Mouse (Mus musculus) myocyte (in vitro differentiated cells): Measurements from ENCODE around the gene Actn4. TPM values are rescaled to one million over a fixed set of nuclear protein-coding genes. Genes with fewer than 3 reads are reported as not detected.
A peak's percentile ranks its signal among the peaks of the same experiment; 100 is the strongest.

ENCODE experiments used
- H3K27me3 ChIP-seq: one replicate; pipeline ENCODE4 v1.6.1; 2011; ENCODE audit not compliant: control insufficient read depth, insufficient read depth, insufficient read length
- H3K36me3 ChIP-seq: one replicate; pipeline ENCODE4 v1.6.1; 2011; ENCODE audit not compliant: control insufficient read depth, insufficient read depth
- H3K4me2 ChIP-seq: one replicate; pipeline ENCODE4 v1.6.1; 2011; ENCODE audit warnings: low read depth, control low read depth
- H3K4me3 ChIP-seq: one replicate; pipeline ENCODE4 v1.5.1; 2011; ENCODE audit warnings: mild to moderate bottlenecking, control low read depth, moderate library complexity
- H3K79me2 ChIP-seq: one replicate; pipeline ENCODE4 v1.6.1; 2011; ENCODE audit not compliant: control insufficient read depth, insufficient read depth
- H3ac ChIP-seq: one replicate; pipeline ENCODE4 v1.6.1; 2011; ENCODE audit not compliant: control insufficient read depth, insufficient read length
- CEBPB ChIP-seq: IDR thresholded peaks from 2 replicates; pipeline ENCODE4 v1.6.1; 2011; ENCODE audit warnings: mild to moderate bottlenecking, moderate library complexity; ENCODE audit not compliant: poor library complexity, insufficient read depth, severe bottlenecking
- E2F4 ChIP-seq: IDR thresholded peaks from one replicate; pipeline ENCODE4 v1.6.1; 2011; ENCODE audit warnings: mild to moderate bottlenecking, control low read depth, moderate library complexity; ENCODE audit not compliant: insufficient read depth
- MAX ChIP-seq: IDR thresholded peaks from one replicate; pipeline ENCODE4 v1.6.1; 2011; ENCODE audit warnings: low read depth, mild to moderate bottlenecking, control low read depth
- MYOD1 ChIP-seq, 3 experiments: IDR thresholded peaks; one replicate each; pipeline ENCODE4 v1.6.1; 2011; ENCODE audit warnings: control low read depth in 2 of 3, low read depth in 2 of 3, mild to moderate bottlenecking in 2 of 3, moderate library complexity in 1 of 3; ENCODE audit not compliant: insufficient read length in 2 of 3, control insufficient read depth in 1 of 3
- MYOG ChIP-seq, 3 experiments: IDR thresholded peaks; one replicate each; pipeline ENCODE4 v1.6.1; 2011; ENCODE audit warnings: control low read depth in 2 of 3, low read depth in 2 of 3, mild to moderate bottlenecking in 2 of 3; ENCODE audit not compliant: insufficient read length in 2 of 3, control insufficient read depth in 1 of 3, insufficient read depth in 1 of 3
- POLR2A ChIP-seq: IDR thresholded peaks from one replicate; pipeline ENCODE4 v1.6.1; 2011; ENCODE audit warnings: low read depth, mild to moderate bottlenecking, control low read depth, moderate library complexity; ENCODE audit not compliant: insufficient read length
- POLR2AphosphoS2 ChIP-seq: IDR thresholded peaks from one replicate; pipeline ENCODE4 v1.6.1; 2011; ENCODE audit warnings: low read depth, control low read depth; ENCODE audit not compliant: insufficient read length
- REST ChIP-seq: IDR thresholded peaks from one replicate; pipeline ENCODE4 v1.6.1; 2011; ENCODE audit warnings: mild to moderate bottlenecking, control low read depth, moderate library complexity; ENCODE audit not compliant: insufficient read depth, insufficient read length
- SRF ChIP-seq: IDR thresholded peaks from one replicate; pipeline ENCODE4 v1.6.1; 2011; ENCODE audit warnings: low read depth; ENCODE audit not compliant: control insufficient read depth, insufficient read length
- TCF12 ChIP-seq: IDR thresholded peaks from one replicate; pipeline ENCODE4 v1.6.1; 2011; ENCODE audit warnings: mild to moderate bottlenecking, control low read depth; ENCODE audit not compliant: poor library complexity, insufficient read depth, severe bottlenecking
- TCF3 ChIP-seq: IDR thresholded peaks from one replicate; pipeline ENCODE4 v1.6.1; 2011; ENCODE audit warnings: low read depth, control low read depth; ENCODE audit not compliant: insufficient read length
- USF1 ChIP-seq: IDR thresholded peaks from one replicate; pipeline ENCODE4 v1.6.1; 2011; ENCODE audit warnings: low read depth, mild to moderate bottlenecking, control low read depth, moderate library complexity
- polyA plus RNA-seq: library from polyadenylated mRNA; unstranded; fragments of >200 nt; fragmentation: generic; extraction: Trizol; gene quantifications from one replicate; pipeline ENCODE4 v1.2.1, GENCODE M21; 2012; ENCODE audit warnings: missing spikeins

Gene Actn4
- polyA plus RNA-seq = 270 TPM

DNA sequence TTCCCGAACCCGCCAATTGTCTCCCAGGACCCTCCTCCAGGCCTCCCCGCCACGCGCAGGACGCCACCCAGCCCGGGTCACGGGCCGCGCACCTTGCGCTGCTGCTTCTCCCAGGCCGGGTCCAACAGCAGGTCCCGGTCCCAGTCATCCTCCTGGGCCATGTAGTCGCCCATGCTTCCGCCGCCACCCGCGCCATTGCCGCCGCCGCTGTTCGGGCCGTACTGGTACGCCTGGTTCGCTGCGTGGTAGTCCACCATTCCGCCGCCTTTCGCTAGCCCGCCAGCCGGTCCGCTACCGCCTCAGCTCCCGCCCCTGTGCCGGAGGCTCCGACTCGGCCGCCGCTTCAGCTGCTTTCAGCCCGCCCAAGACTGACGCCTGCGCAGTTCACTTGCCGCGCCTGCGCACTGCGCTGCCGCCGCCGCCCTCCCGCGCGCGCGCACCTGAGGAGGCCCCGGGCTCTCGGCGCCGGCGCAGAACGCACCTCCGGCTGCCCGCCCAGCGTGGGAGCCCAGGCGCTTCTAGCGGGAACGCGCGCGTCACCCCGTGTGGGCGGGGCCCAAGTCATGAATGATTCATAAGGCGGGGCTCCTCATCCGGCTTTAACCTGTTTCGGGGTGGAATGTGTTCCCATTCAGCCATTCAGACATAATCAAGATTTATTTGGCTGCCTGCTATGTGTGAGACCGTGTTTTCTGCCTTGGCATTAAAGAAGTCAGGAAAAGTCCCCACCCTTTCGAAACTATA lies at the start of gene Actn4:
Actn4 (minus strand) TSS at position 414 of the 744 bp plus-strand sequence.
- H3K36me3 ChIP-seq = no peaks in the 10 kb centered on the region
- TF ChIP-seq CEBPB (no peak), TCF3 (no peak), SRF (no peak), REST (peak; percentile 43), POLR2A (peak; percentile 99), MYOG (IDR thresholded peaks at IDR 0.05; ENCODE audit: control insufficient read depth in 1 of 3, insufficient read depth in 1 of 3, insufficient read length in 2 of 3, low read depth in 2 of 3) (peak in 2 of 3 experiments; percentile 32 to 68), MAX (no peak), TCF12 (no peak), USF1 (no peak), POLR2AphosphoS2 (peak; percentile 99), E2F4 (peak; percentile 26), MYOD1 (IDR thresholded peaks at IDR 0.05; ENCODE audit: control insufficient read depth in 1 of 3, insufficient read length in 2 of 3, low read depth in 2 of 3) (peak in 2 of 3 experiments; percentile 30 to 45)
- H3K79me2 ChIP-seq = peaks cover 49% of the 10 kb centered on the region
- peak within 1 kb of the TSS; percentile 56 for H3K4me3 ChIP-seq
- H3K27me3 ChIP-seq = no peaks in the 10 kb centered on the region
- peak within 1 kb of the TSS; percentile 92 for H3ac ChIP-seq
- peak within 1 kb of the TSS; percentile 83 for H3K4me2 ChIP-seq

DNA sequence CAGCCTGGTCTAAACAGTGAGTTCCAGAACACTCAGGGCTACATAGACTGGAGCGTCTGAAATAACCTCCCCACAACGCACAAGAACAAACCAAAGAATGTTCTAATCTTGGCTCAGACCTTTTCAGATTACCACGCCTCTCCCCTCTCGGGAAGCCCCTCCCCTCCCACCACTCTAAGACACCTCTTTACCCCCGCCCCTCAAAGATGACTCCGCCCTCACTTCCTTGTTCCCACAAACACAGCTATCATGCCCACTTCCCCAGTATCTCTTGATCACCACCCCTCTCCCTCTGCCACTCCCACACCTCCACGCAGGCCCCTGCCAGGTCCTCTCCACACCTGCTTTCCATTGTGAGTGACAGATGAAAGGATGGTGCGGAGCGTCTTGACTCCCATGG lies 46.6 kb upstream of the Actn4 start:
- Histone ChIP-seq H3K4me2 (no peak overlapping the region), H3K79me2 (no peaks in the 10 kb centered on the region), H3K36me3 (peaks cover 5% of the 10 kb centered on the region), H3K4me3 (no peak overlapping the region), H3K27me3 (no peaks in the 10 kb centered on the region), H3ac (no peak overlapping the region)
- TF ChIP-seq USF1 = no peak
- TF ChIP-seq TCF12 = no peak
- TF ChIP-seq SRF = no peak
- no peak for TF ChIP-seq REST
- TF ChIP-seq CEBPB = no peak
- TF ChIP-seq MAX = no peak
- TF ChIP-seq POLR2A = no peak
- no peak for TF ChIP-seq POLR2AphosphoS2
- TF ChIP-seq TCF3 = no peak
- no peak for TF ChIP-seq E2F4
- no peak for TF ChIP-seq MYOG (IDR thresholded peaks at IDR 0.05; ENCODE audit: control insufficient read depth in 1 of 3, insufficient read depth in 1 of 3, insufficient read length in 2 of 3, low read depth in 2 of 3)
- TF ChIP-seq MYOD1 (IDR thresholded peaks at IDR 0.05; ENCODE audit: control insufficient read depth in 1 of 3, insufficient read length in 2 of 3, low read depth in 2 of 3) = no peak

GRCm38 (mm10) chr7:29008171-29008570 lies 46.0 kb upstream of the Actn4 start:
- Histone ChIP-seq H3K36me3 (peaks cover 5% of the 10 kb centered on the region), H3K79me2 (no peaks in the 10 kb centered on the region), H3K4me2 (no peak overlapping the region), H3K27me3 (no peaks in the 10 kb centered on the region), H3ac (no peak overlapping the region), H3K4me3 (no peak overlapping the region)
- TF ChIP-seq E2F4 (no peak), POLR2AphosphoS2 (no peak), CEBPB (no peak), USF1 (no peak), SRF (no peak), TCF12 (no peak), MAX (no peak), POLR2A (no peak), MYOG (IDR thresholded peaks at IDR 0.05; ENCODE audit: control insufficient read depth in 1 of 3, insufficient read depth in 1 of 3, insufficient read length in 2 of 3, low read depth in 2 of 3) (no peak), REST (no peak), MYOD1 (IDR thresholded peaks at IDR 0.05; ENCODE audit: control insufficient read depth in 1 of 3, insufficient read length in 2 of 3, low read depth in 2 of 3) (no peak), TCF3 (no peak)

DNA sequence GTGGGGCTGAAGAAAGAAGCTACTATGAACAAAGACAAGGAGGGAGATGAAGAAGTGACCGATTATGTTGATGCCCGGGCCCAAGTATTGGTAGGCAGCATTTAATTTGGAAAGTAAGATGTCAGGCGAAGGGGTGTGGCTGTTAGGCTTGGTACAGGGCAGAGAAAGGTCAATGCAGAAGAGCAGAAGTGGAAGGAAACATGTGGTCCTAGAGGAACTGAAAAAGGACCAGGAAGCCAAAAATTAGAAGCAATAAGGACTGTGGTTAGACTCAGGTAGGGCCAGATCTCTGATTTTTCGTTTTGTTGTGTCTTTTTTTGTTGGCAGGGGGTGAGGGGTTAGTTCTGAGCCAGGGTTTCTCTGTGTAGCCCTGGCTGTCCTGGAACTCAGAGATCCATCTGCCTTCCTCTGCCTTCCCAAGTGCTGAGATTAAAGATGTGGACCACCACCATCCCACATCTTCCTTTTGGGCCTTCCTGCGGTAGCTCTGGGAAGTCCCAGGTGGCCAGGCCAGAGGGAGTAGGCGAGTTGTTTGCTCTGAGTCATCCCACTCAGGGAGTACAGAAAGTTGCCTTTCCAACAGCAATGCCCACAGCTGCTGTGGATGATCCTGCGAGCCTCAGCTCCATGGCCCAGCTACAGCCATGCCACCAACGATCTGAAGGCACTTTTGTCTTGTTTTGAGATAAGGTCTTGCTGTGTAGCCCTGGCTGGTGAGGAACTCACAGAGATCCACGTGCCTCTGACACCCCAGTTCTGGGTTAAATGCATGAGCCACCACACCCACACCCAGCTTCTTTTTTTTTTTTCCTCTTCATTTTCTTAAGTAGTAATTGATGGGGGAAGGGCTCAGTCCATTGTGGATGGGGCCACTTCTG lies 45.3 kb upstream of the Actn4 start:
- peaks cover 5% of the 10 kb centered on the region for H3K36me3 ChIP-seq
- H3K79me2 ChIP-seq = no peaks in the 10 kb centered on the region
- H3K4me3 ChIP-seq = no peak overlapping the region
- TF ChIP-seq TCF3 (no peak), POLR2AphosphoS2 (peak; percentile 48), CEBPB (no peak), MYOG (IDR thresholded peaks at IDR 0.05; ENCODE audit: control insufficient read depth in 1 of 3, insufficient read depth in 1 of 3, insufficient read length in 2 of 3, low read depth in 2 of 3) (peak in 1 of 3 experiments; percentile 38), REST (no peak), USF1 (no peak), TCF12 (no peak), SRF (no peak), MAX (no peak), POLR2A (no peak), MYOD1 (IDR thresholded peaks at IDR 0.05; ENCODE audit: control insufficient read depth in 1 of 3, insufficient read length in 2 of 3, low read depth in 2 of 3) (peak in 2 of 3 experiments; percentile 13 to 28), E2F4 (no peak)
- no peak overlapping the region for H3ac ChIP-seq
- no peaks in the 10 kb centered on the region for H3K27me3 ChIP-seq
- H3K4me2 ChIP-seq = no peak overlapping the region
